Mouse (Mus musculus): ENCODE data around the gene Tnrc6c.

- TF ChIP-seq CTCF (IDR thresholded peaks at IDR 0.05; ENCODE audit: control insufficient read depth, insufficient read depth, low read length): no peak
- peak; percentile 76; the same call in 1 of the 2 replicates for TF ChIP-seq POLR2A (IDR thresholded peaks at IDR 0.05; ENCODE audit: borderline replicate concordance, control insufficient read depth, low read depth, low read length)
Measured at GRCm38 (mm10) chr11:117809407-117810311, 155.6 kb downstream of the Tnrc6c start, which contains the start of the genes Gm20708 and Syngr2.
